Mouse (Mus musculus) limb, embryonic 12.5 days (tissue): ENCODE measurements at regions not wholly inside any gene's neighbourhood (a gene's known extent, or its start where the extent isn't known, plus 50 kb on each side); places are given as distances from the start of the nearest gene placed in this dataset.

Experiments used
- ATAC-seq: fragments of 200-750 bp; cut with Nextera tagmentation; 2 replicates; pipeline ENCODE4 v1.8.0; 2017; ENCODE audit warnings: low read depth, moderate TSS enrichment; ENCODE audit not compliant: insufficient number of reproducible peaks, insufficient read depth, low FRiP score, low TSS enrichment
- H3K27ac ChIP-seq: fragments of 300-500 bp; sonication (generic); 2 replicates; pipeline ENCODE4 v1.5.1; 2016; ENCODE audit warnings: mild to moderate bottlenecking, moderate library complexity
- H3K27me3 ChIP-seq: fragments of 300-500 bp; sonication (generic); 2 replicates; pipeline ENCODE4 v1.6.1; 2016; ENCODE audit warnings: mild to moderate bottlenecking, moderate library complexity
- H3K36me3 ChIP-seq: fragments of 300-500 bp; sonication (generic); 2 replicates; pipeline ENCODE4 v1.6.1; 2016; ENCODE audit warnings: mild to moderate bottlenecking, moderate library complexity
- H3K4me1 ChIP-seq: fragments of 300-500 bp; sonication (generic); replicated peaks from 2 replicates; pipeline ENCODE4 v1.6.1; 2016
- H3K4me2 ChIP-seq: fragments of 300-500 bp; sonication (generic); 2 replicates; pipeline ENCODE4 v1.6.1; 2016; ENCODE audit warnings: mild to moderate bottlenecking, moderate library complexity
- H3K4me3 ChIP-seq: fragments of 300-500 bp; sonication (generic); replicated peaks from 2 replicates; pipeline ENCODE4 v1.5.1; 2016; ENCODE audit warnings: mild to moderate bottlenecking
- H3K9ac ChIP-seq: fragments of 300-500 bp; sonication (generic); replicated peaks from 2 replicates; pipeline ENCODE4 v1.6.1; 2016; ENCODE audit warnings: mild to moderate bottlenecking, moderate library complexity
- H3K9me3 ChIP-seq: fragments of 300-500 bp; sonication (generic); 2 replicates; pipeline ENCODE4 v1.6.1; 2016; ENCODE audit warnings: mild to moderate bottlenecking, moderate library complexity
- WGBS: fragments of 180-500 bp; shearing (Covaris S2); methylation state at CpG from one replicate; pipeline ENCODE4 v1.1.7; 2016; 5-methylcytosine and 5-hydroxymethylcytosine counted together

GRCm38 (mm10) chr14:98642661-98643331 lies 351.3 kb downstream of the Rpl36a-ps1 start:
- H3K4me2 ChIP-seq, result no peak overlapping the region
- no peaks in the 10 kb centered on the region for H3K27me3 ChIP-seq
- 71% methylated on average over 4 of the region's 4 CpGs for WGBS
- no peak overlapping the region for H3K9ac ChIP-seq
- no peak for ATAC-seq
- H3K27ac ChIP-seq, result no peak overlapping the region
- 0 out of 2 replicates have a peak, but pooled peaks cover 3% of the 10 kb centered on the region for H3K4me1 ChIP-seq
- no peak overlapping the region for H3K4me3 ChIP-seq
- no peaks in the 10 kb centered on the region for H3K9me3 ChIP-seq
- no peaks in the 10 kb centered on the region for H3K36me3 ChIP-seq

GRCm38 (mm10) chr14:98629026-98629425 lies 365.1 kb downstream of the Rpl36a-ps1 start:
- no peaks in the 10 kb centered on the region for H3K27me3 ChIP-seq
- H3K36me3 ChIP-seq, result no peaks in the 10 kb centered on the region
- H3K4me1 ChIP-seq, result 0 out of 2 replicates have a peak, but pooled peaks cover 10% of the 10 kb centered on the region
- 77% methylated on average over 4 of the region's 4 CpGs for WGBS
- H3K9ac ChIP-seq, result no peak overlapping the region
- no peak overlapping the region for H3K4me2 ChIP-seq
- no peak overlapping the region for H3K4me3 ChIP-seq
- no peaks in the 10 kb centered on the region for H3K9me3 ChIP-seq
- H3K27ac ChIP-seq, result no peak overlapping the region
- ATAC-seq, result no peak

DNA sequence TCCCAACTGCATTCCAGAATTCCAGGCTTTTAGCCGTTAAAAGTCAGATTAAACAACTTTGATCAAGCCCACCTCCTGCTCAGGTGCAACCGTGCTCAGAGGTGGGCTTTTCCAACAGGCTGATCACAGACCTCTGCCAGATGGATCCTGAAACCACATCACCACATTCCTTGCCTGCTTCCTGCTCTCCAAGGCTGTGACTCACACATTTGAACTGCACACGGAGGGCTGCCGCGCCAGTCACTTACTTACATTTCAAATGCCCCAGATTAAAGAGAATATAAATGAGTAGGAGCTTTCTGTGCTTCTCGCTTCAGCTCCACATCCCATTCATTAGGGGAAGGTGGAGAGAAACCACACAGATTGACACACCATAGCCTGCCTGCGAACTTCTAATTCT lies 367.6 kb downstream of the Rpl36a-ps1 start:
- no peaks in the 10 kb centered on the region for H3K9me3 ChIP-seq
- H3K9ac ChIP-seq, result no peak overlapping the region
- H3K27ac ChIP-seq, result no peak overlapping the region
- no peaks in the 10 kb centered on the region for H3K27me3 ChIP-seq
- WGBS, result 53% methylated on average over 7 of the region's 7 CpGs
- 0 out of 2 replicates have a peak, but pooled peaks cover 7% of the 10 kb centered on the region for H3K4me1 ChIP-seq
- H3K4me3 ChIP-seq, result no peak overlapping the region
- H3K4me2 ChIP-seq, result no peak overlapping the region
- H3K36me3 ChIP-seq, result no peaks in the 10 kb centered on the region
- ATAC-seq, result no peak

- 86% methylated on average over 4 of the region's 4 CpGs for WGBS
- H3K36me3 ChIP-seq, result no peaks in the 10 kb centered on the region
- H3K4me1 ChIP-seq, result 0 out of 2 replicates have a peak, but pooled peaks cover 7% of the 10 kb centered on the region
- no peak overlapping the region for H3K27ac ChIP-seq
- H3K27me3 ChIP-seq, result no peaks in the 10 kb centered on the region
- H3K9ac ChIP-seq, result no peak overlapping the region
- no peak overlapping the region for H3K4me3 ChIP-seq
- H3K4me2 ChIP-seq, result no peak overlapping the region
- ATAC-seq, result no peak
- H3K9me3 ChIP-seq, result no peaks in the 10 kb centered on the region
These were observed 368.3 kb downstream of the Rpl36a-ps1 start for GRCm38 (mm10) chr14:98625867-98626266.

- H3K4me3 ChIP-seq, result no peak overlapping the region
- no peak for ATAC-seq
- no peaks in the 10 kb centered on the region for H3K4me1 ChIP-seq
- no peak overlapping the region for H3K4me2 ChIP-seq
- no peak overlapping the region for H3K9ac ChIP-seq
- H3K27me3 ChIP-seq, result no peaks in the 10 kb centered on the region
- no peaks in the 10 kb centered on the region for H3K9me3 ChIP-seq
- H3K27ac ChIP-seq, result no peak overlapping the region
- H3K36me3 ChIP-seq, result no peaks in the 10 kb centered on the region
- 77% methylated on average over 2 of the region's 2 CpGs for WGBS
These were observed 388.3 kb downstream of the Rpl36a-ps1 start for GRCm38 (mm10) chr14:98605772-98606171.

- Histone ChIP-seq H3K27me3 (no peaks in the 10 kb centered on the region), H3K27ac (no peak overlapping the region), H3K36me3 (no peaks in the 10 kb centered on the region), H3K4me1 (no peaks in the 10 kb centered on the region), H3K9me3 (no peaks in the 10 kb centered on the region), H3K4me3 (no peak overlapping the region), H3K9ac (no peak overlapping the region), H3K4me2 (no peak overlapping the region)
- ATAC-seq, result no peak
- WGBS, result 71% methylated on average over 2 of the region's 2 CpGs
These were observed 397.9 kb downstream of the Rpl36a-ps1 start for GRCm38 (mm10) chr14:98596252-98596651.

DNA sequence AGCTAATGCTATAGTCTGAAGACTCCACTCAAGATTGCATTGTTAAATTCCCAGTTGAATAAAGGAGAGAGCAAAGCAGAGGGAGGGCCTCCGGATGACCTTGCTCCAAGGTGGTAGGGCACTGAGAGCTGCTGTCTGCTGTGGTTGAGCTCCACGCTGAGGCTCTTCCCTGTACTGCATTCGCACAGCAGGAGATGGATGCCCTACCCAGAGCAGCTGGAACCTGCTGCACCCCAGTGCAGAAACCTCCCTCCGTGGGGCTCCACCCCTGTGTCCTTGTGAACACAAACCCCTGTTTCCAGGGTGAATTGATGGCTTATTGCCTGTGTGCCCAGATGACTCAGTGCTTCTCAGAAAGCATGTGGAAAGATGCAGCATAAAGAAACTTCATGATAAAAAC lies 404.3 kb downstream of the Rpl36a-ps1 start:
- Histone ChIP-seq H3K36me3 (no peaks in the 10 kb centered on the region), H3K4me3 (no peak overlapping the region), H3K4me1 (0 out of 2 replicates have a peak, but pooled peaks cover 3% of the 10 kb centered on the region), H3K27ac (no peak overlapping the region), H3K4me2 (no peak overlapping the region), H3K9me3 (no peaks in the 10 kb centered on the region), H3K27me3 (no peaks in the 10 kb centered on the region), H3K9ac (no peak overlapping the region)
- 17% methylated on average over 4 of the region's 4 CpGs for WGBS
- ATAC-seq, result 0 out of 2 replicates have a peak, but pooled peaks have one; percentile 71

DNA sequence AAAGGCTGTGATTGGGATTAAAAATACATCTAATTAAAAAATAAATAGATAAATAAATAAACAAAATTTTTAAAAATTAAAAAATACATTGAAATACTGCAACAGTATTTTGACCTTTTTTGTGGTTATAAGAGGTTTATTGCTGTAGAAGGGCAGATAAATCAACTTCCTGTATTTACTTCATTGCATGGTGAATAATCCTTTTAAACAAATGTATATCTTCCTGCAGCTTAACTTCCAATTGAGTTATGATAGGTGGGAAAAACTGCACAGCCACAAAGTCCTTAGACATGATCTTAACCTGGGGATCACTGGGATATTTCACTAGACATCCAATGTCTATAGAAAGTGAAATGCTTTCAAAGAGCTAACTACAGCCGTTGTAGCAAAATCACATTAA lies 402.1 kb upstream of the Dach1 start:
- WGBS, result 84% methylated on average over 1 of the region's 1 CpGs
- Histone ChIP-seq H3K27ac (no peak overlapping the region), H3K9me3 (no peaks in the 10 kb centered on the region), H3K4me2 (no peak overlapping the region), H3K4me1 (no peaks in the 10 kb centered on the region), H3K4me3 (no peak overlapping the region), H3K9ac (no peak overlapping the region), H3K36me3 (no peaks in the 10 kb centered on the region), H3K27me3 (no peaks in the 10 kb centered on the region)
- ATAC-seq, result no peak

DNA sequence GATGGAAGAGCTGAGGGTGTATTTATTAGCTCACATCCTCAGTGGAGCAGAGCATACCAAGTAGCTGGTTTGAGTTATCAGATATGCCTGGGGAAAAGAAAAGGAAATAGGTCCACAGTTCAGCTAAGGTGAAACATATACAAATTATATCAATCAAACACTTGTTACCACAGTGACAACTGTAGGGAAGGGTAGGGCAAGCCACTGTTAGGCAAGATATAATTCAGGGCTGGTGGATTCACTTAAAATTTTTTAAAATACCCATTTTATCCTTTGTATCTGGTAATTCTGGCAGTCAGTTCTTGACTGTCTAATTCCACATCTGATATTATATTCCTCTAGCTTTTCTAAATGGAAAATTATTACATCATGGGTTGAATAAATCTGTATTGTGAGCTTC lies 392.4 kb upstream of the Dach1 start:
- H3K36me3 ChIP-seq, result no peaks in the 10 kb centered on the region
- H3K9me3 ChIP-seq, result no peaks in the 10 kb centered on the region
- H3K27me3 ChIP-seq, result no peaks in the 10 kb centered on the region
- no peak overlapping the region for H3K27ac ChIP-seq
- no peak overlapping the region for H3K4me3 ChIP-seq
- no peak for ATAC-seq
- H3K4me1 ChIP-seq, result no peaks in the 10 kb centered on the region
- no peak overlapping the region for H3K9ac ChIP-seq
- no peak overlapping the region for H3K4me2 ChIP-seq

- H3K4me3 ChIP-seq, result no peak overlapping the region
- ATAC-seq, result no peak
- no peak overlapping the region for H3K9ac ChIP-seq
- H3K36me3 ChIP-seq, result no peaks in the 10 kb centered on the region
- no peak overlapping the region for H3K27ac ChIP-seq
- no peak overlapping the region for H3K4me2 ChIP-seq
- H3K27me3 ChIP-seq, result no peaks in the 10 kb centered on the region
- no peaks in the 10 kb centered on the region for H3K9me3 ChIP-seq
- whole genome bisulfite sequencing, result 96% methylated on average over 1 of the region's 1 CpGs
- H3K4me1 ChIP-seq, result peaks cover 6% of the 10 kb centered on the region
These were observed 370.2 kb upstream of the Dach1 start for GRCm38 (mm10) chr14:98539792-98540191.

- Histone ChIP-seq H3K4me3 (no peak overlapping the region), H3K4me1 (peaks cover 6% of the 10 kb centered on the region), H3K4me2 (no peak overlapping the region), H3K9ac (no peak overlapping the region), H3K27ac (no peak overlapping the region), H3K9me3 (no peaks in the 10 kb centered on the region), H3K36me3 (no peaks in the 10 kb centered on the region), H3K27me3 (no peaks in the 10 kb centered on the region)
- whole genome bisulfite sequencing, result 48% methylated on average over 4 of the region's 4 CpGs
- ATAC-seq, result no peak
These were observed 368.7 kb upstream of the Dach1 start for GRCm38 (mm10) chr14:98538267-98538666.

GRCm38 (mm10) chr14:98533600-98533999 lies 364.0 kb upstream of the Dach1 start:
- 54% methylated on average over 10 of the region's 10 CpGs for WGBS
- H3K4me1 ChIP-seq, result peaks cover 6% of the 10 kb centered on the region

More at GRCm38 (mm10) chr14:98533600-98533999, 364.0 kb upstream of the Dach1 start:
- no peak overlapping the region for H3K4me2 ChIP-seq
- no peak overlapping the region for H3K4me3 ChIP-seq
- no peaks in the 10 kb centered on the region for H3K36me3 ChIP-seq
- no peak for ATAC-seq
- no peaks in the 10 kb centered on the region for H3K9me3 ChIP-seq
- H3K27me3 ChIP-seq, result no peaks in the 10 kb centered on the region
- no peak overlapping the region for H3K27ac ChIP-seq
- no peak overlapping the region for H3K9ac ChIP-seq
